Mouse (Mus musculus): Measurements from ENCODE around the gene Galp. TPM values are rescaled to one million over a fixed set of nuclear protein-coding genes. Genes with fewer than 3 reads are reported as not detected.

Galp gene
- total and polyA plus RNA-seq, 2 experiments from 2014 or later, result not detected

DNA sequence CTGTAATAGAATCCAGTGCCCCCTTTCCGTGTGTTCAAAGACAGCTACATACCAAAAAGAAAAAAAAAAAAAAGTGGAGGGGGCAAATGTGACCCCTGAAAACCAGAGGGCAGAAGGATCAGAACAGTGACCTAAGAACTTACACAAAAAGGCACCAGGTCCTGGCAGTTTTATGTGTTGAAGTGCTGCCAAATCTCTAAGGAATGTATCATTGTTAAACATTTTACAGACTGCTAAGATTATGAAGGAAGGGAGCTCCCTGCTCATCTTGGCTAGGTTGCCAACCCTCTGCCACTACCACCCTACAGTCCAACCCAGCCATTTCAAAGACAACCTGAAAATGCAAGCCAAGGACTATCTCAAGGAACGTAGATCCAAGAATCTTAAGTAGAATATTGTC is 10.7 kb upstream of the Galp start:
- H3K9ac ChIP-seq (replicated peaks; ENCODE audit: low read length), result no peak overlapping the region
- 98% methylated on average over 2 of the region's 2 CpGs for WGBS
- no peak overlapping the region for H3K27ac ChIP-seq
- H3K4me2 ChIP-seq (ENCODE audit: low read depth, low read length), result no peak overlapping the region
- ATAC-seq (no peak), DNase-seq (ENCODE audit: low spot score) (no peak)
- H3K4me1 ChIP-seq (ENCODE audit: insufficient read depth, low read length), result no peaks in the 10 kb centered on the region
- no peaks in the 10 kb centered on the region for H3K27me3 ChIP-seq (ENCODE audit: insufficient read depth, low read length)
- peaks cover 22% of the 10 kb centered on the region for H3K36me3 ChIP-seq (ENCODE audit: insufficient read depth, low read length)
- no peak overlapping the region for H3K4me3 ChIP-seq (ENCODE audit: low read length)
- TF ChIP-seq CTCF (IDR thresholded peaks at IDR 0.05; ENCODE audit: low read depth), result no peak
- no peaks in the 10 kb centered on the region for H3K9me3 ChIP-seq (ENCODE audit: low read length)

DNA sequence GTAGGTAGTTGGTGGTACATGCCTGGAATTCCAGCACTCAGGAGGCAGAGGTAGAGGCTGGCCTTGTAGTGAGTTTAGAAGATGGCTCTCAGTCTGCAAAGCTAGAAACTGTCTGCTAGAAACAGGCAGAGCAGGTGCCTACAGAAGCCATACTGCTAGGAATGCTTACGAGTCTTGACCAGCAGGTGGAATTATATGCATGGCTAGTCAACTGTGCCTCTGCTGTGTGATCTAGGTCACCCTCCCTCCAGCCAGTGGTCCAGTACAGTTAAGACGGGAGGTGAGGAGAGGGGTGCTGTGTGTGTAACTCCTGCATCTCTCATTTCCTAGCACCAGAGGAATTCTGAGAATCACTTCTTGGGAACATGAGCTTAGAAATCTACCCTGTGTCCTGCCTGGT is 10.1 kb upstream of the Galp start:
- Histone ChIP-seq H3K9ac (replicated peaks; ENCODE audit: low read length) (no peak overlapping the region), H3K36me3 (ENCODE audit: insufficient read depth, low read length) (peaks cover 22% of the 10 kb centered on the region), H3K4me3 (ENCODE audit: low read length) (no peak overlapping the region), H3K27ac (no peak overlapping the region), H3K4me2 (ENCODE audit: low read depth, low read length) (no peak overlapping the region), H3K4me1 (ENCODE audit: insufficient read depth, low read length) (no peaks in the 10 kb centered on the region), H3K9me3 (ENCODE audit: low read length) (no peaks in the 10 kb centered on the region), H3K27me3 (ENCODE audit: insufficient read depth, low read length) (no peaks in the 10 kb centered on the region)
- WGBS, result 73% methylated on average over 2 of the region's 2 CpGs
- TF ChIP-seq CTCF (IDR thresholded peaks at IDR 0.05; ENCODE audit: low read depth), result no peak
- ATAC-seq (no peak), DNase-seq (ENCODE audit: low spot score) (no peak)

DNA sequence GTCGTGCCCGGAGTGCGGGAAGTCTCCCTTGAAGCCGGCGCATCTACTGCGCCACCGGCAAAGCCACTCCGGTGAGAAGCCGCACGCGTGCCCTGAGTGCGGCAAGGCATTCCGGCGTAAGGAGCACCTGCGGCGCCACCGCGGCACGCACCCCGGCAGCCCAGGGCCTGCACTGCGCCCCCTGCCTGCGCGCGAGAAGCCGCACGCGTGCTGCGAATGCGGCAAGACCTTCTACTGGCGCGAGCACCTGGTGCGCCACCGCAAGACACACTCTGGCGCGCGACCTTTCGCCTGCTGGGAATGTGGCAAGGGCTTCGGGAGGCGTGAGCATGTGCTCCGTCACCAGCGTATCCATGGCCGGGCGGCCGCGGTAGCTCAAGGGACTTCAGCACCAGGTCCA is 7.3 kb upstream of the Galp start:
- Histone ChIP-seq H3K4me2 (ENCODE audit: low read depth, low read length) (no peak overlapping the region), H3K27ac (no peak overlapping the region), H3K36me3 (ENCODE audit: insufficient read depth, low read length) (peaks cover 15% of the 10 kb centered on the region), H3K4me1 (ENCODE audit: insufficient read depth, low read length) (no peaks in the 10 kb centered on the region), H3K9me3 (ENCODE audit: low read length) (no peaks in the 10 kb centered on the region), H3K27me3 (ENCODE audit: insufficient read depth, low read length) (no peaks in the 10 kb centered on the region), H3K4me3 (ENCODE audit: low read length) (no peak overlapping the region), H3K9ac (replicated peaks; ENCODE audit: low read length) (no peak overlapping the region)
- TF ChIP-seq CTCF (IDR thresholded peaks at IDR 0.05; ENCODE audit: low read depth), result 0 out of 2 replicates have a peak, but pooled peaks have one; percentile 9
- ATAC-seq (0 out of 2 replicates have a peak, but pooled peaks have one; percentile 2), DNase-seq (ENCODE audit: low spot score) (no peak)
- 61% methylated on average over 45 of the region's 45 CpGs for WGBS

DNA sequence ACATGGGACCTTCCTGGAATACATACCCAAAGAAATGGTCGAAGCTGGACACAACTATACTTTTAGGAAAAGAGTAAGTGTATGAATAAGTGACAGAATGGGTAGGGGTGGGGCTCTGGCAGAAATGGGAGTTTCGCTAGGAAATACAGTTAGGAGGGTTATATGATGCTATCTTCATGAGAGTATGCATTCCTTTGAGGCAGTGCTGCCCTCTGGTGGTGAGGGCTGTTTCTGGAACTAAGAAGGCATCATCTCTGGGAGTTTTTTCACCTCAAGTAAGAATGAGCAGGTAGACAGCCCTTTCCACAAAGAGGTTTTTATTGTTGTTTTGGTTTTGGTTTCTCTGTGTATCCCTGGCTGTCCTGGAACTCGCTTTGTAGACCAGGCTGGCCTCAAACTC is 5.5 kb upstream of the Galp start:
- H3K27ac ChIP-seq, result no peak overlapping the region
- H3K9ac ChIP-seq (replicated peaks; ENCODE audit: low read length), result no peak overlapping the region
- H3K36me3 ChIP-seq (ENCODE audit: insufficient read depth, low read length), result peaks cover 11% of the 10 kb centered on the region
- DNase-seq (ENCODE audit: low spot score) (peak; percentile 72), ATAC-seq (no peak)
- no peaks in the 10 kb centered on the region for H3K27me3 ChIP-seq (ENCODE audit: insufficient read depth, low read length)
- H3K4me1 ChIP-seq (ENCODE audit: insufficient read depth, low read length), result no peaks in the 10 kb centered on the region
- WGBS, result 37% methylated on average over 3 of the region's 3 CpGs
- no peaks in the 10 kb centered on the region for H3K9me3 ChIP-seq (ENCODE audit: low read length)
- TF ChIP-seq CTCF (IDR thresholded peaks at IDR 0.05; ENCODE audit: low read depth), result peak; percentile 83
- no peak overlapping the region for H3K4me3 ChIP-seq (ENCODE audit: low read length)
- no peak overlapping the region for H3K4me2 ChIP-seq (ENCODE audit: low read depth, low read length)

DNA sequence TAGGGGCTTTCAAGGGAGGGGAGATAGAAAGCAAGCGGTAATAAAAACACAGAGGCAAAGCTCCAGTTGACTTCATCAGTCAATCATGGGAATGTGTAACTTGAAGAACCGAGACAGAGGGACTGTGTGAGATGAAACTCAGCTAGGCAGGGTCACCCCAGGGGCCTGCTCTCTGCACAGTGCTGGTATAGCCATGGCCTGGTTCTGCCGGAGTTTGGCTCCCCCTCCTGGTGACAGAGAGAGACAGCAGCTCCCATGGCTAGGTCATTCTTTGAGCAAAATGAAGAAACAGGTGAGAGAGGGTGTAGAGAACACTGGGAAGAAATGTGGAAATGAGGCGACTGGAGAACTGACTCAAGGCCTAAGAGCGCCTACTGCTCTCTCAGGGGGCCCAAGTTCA is 2.8 kb upstream of the Galp start:
- Histone ChIP-seq H3K36me3 (ENCODE audit: insufficient read depth, low read length) (peaks cover 5% of the 10 kb centered on the region; the same call in 1 of the 2 replicates), H3K4me2 (ENCODE audit: low read depth, low read length) (no peak overlapping the region), H3K27me3 (ENCODE audit: insufficient read depth, low read length) (no peaks in the 10 kb centered on the region), H3K9ac (replicated peaks; ENCODE audit: low read length) (no peak overlapping the region), H3K9me3 (ENCODE audit: low read length) (no peaks in the 10 kb centered on the region), H3K27ac (no peak overlapping the region), H3K4me1 (ENCODE audit: insufficient read depth, low read length) (no peaks in the 10 kb centered on the region), H3K4me3 (ENCODE audit: low read length) (no peak overlapping the region)
- peak; percentile 83 for ATAC-seq
- DNase-seq (ENCODE audit: low spot score), result peak; percentile 74
- TF ChIP-seq CTCF (IDR thresholded peaks at IDR 0.05; ENCODE audit: low read depth), result peak; percentile 90
- 13% methylated on average over 5 of the region's 5 CpGs for WGBS

DNA sequence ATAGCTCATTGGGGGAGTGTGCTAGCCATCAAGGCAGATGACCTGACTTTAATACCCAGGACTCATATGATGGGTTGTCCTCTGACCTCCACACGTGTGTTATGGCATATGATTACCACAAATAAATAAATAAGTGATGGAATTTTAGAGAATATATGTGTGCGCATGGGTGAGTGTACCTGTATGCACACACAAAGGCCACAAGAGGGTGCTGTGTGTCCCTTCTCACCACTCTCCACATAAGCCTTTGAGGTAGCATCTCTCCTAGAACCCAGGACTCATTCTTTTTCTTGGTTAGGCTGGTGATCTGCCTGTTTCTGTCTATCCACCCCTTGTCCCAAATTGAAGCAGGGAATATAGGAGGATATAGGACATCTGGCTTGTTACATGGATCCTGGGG is 1.1 kb upstream of the Galp start:
- Histone ChIP-seq H3K27me3 (ENCODE audit: insufficient read depth, low read length) (no peaks in the 10 kb centered on the region), H3K4me3 (ENCODE audit: low read length) (no peak overlapping the region), H3K9me3 (ENCODE audit: low read length) (no peaks in the 10 kb centered on the region), H3K36me3 (ENCODE audit: insufficient read depth, low read length) (no peaks in the 10 kb centered on the region), H3K4me1 (ENCODE audit: insufficient read depth, low read length) (no peaks in the 10 kb centered on the region), H3K4me2 (ENCODE audit: low read depth, low read length) (no peak overlapping the region), H3K9ac (replicated peaks; ENCODE audit: low read length) (no peak overlapping the region), H3K27ac (no peak overlapping the region)
- 54% methylated on average over 2 of the region's 2 CpGs for WGBS
- ATAC-seq, result no peak
- TF ChIP-seq CTCF (IDR thresholded peaks at IDR 0.05; ENCODE audit: low read depth), result peak; percentile 38
- DNase-seq (ENCODE audit: low spot score), result no peak

DNA sequence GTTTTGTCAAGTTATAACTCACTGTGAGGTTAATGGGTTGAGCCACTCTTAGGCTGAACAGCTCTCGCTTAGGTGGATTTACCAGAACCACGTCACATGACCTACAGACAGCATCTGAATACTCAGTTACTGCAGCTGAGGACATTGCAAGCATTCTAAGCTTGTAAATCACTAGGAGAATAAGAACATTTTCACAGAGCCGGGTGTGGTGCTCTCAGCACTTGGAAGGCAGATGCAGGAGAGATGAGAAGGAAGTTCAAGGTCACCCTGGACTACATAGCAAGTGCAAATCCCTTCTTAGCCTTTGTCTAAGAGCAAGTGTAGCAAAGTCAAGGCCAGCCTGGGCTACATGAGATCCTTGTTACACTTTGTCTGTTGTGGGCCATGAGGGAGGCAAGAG is 7.3 kb downstream of the Galp start:
- Histone ChIP-seq H3K4me3 (ENCODE audit: low read length) (no peak overlapping the region), H3K27me3 (ENCODE audit: insufficient read depth, low read length) (no peaks in the 10 kb centered on the region), H3K27ac (no peak overlapping the region), H3K9me3 (ENCODE audit: low read length) (no peaks in the 10 kb centered on the region), H3K9ac (replicated peaks; ENCODE audit: low read length) (no peak overlapping the region), H3K4me2 (ENCODE audit: low read depth, low read length) (no peak overlapping the region), H3K36me3 (ENCODE audit: insufficient read depth, low read length) (no peaks in the 10 kb centered on the region), H3K4me1 (ENCODE audit: insufficient read depth, low read length) (no peaks in the 10 kb centered on the region)
- ATAC-seq (no peak), DNase-seq (ENCODE audit: low spot score) (no peak)
- WGBS, result 84% methylated on average over 3 of the region's 3 CpGs
- no peak for TF ChIP-seq CTCF (IDR thresholded peaks at IDR 0.05; ENCODE audit: low read depth)
